Mouse (Mus musculus) forebrain, embryonic 13.5 days (tissue): Measurements from ENCODE around the gene Pla2g4a. TPM values are rescaled to one million over a fixed set of nuclear protein-coding genes. Genes with fewer than 3 reads are reported as not detected.

Experiments
- ATAC-seq: fragments of 200-750 bp; cut with Nextera tagmentation; 2 replicates; pipeline ENCODE4 v1.8.0; 2017
- H3K27ac ChIP-seq: fragments of 300-500 bp; sonication (generic); 2 replicates; pipeline ENCODE4 v1.5.1; 2015; ENCODE audit warnings: inconsistent platforms, mild to moderate bottlenecking, moderate library complexity
- H3K27me3 ChIP-seq: fragments of 300-500 bp; sonication (generic); 2 replicates; pipeline ENCODE4 v1.6.1; 2015; ENCODE audit warnings: mild to moderate bottlenecking, inconsistent platforms
- H3K36me3 ChIP-seq: fragments of 300-500 bp; sonication (generic); 2 replicates; pipeline ENCODE4 v1.6.1; 2015; ENCODE audit warnings: mild to moderate bottlenecking, inconsistent platforms; ENCODE audit not compliant: poor library complexity, severe bottlenecking
- H3K4me1 ChIP-seq: fragments of 300-500 bp; sonication (generic); 2 replicates; pipeline ENCODE4 v1.6.1; 2015; ENCODE audit warnings: inconsistent platforms
- H3K4me2 ChIP-seq: fragments of 300-500 bp; sonication (generic); 2 replicates; pipeline ENCODE4 v1.6.1; 2015; ENCODE audit warnings: inconsistent platforms, mild to moderate bottlenecking, moderate library complexity
- H3K4me3 ChIP-seq: fragments of 300-500 bp; sonication (generic); 2 replicates; pipeline ENCODE4 v1.5.1; 2015; ENCODE audit warnings: mild to moderate bottlenecking, inconsistent platforms
- H3K9ac ChIP-seq: fragments of 300-500 bp; sonication (generic); 2 replicates; pipeline ENCODE4 v1.6.1; 2015; ENCODE audit warnings: mild to moderate bottlenecking, inconsistent platforms
- H3K9me3 ChIP-seq: fragments of 300-500 bp; sonication (generic); replicated peaks from 2 replicates; pipeline ENCODE4 v1.6.1; 2016; ENCODE audit warnings: inconsistent platforms
- whole genome bisulfite sequencing: fragments of 180-500 bp; shearing (Covaris S2); methylation state at CpG from one replicate; pipeline ENCODE4 v1.1.7; 2015; 5-methylcytosine and 5-hydroxymethylcytosine counted together
- polyA plus RNA-seq: library from polyadenylated mRNA; unstranded; fragments of >200 nt; fragmentation: Nextera tagmentation; extraction: Ambion mirVana; gene quantifications from 2 replicates; pipeline ENCODE4 v1.2.1, GENCODE M21; 2015

The Pla2g4a gene
- polyA plus RNA-seq, 1 experiment from 2014 or later, result 1.1 TPM

DNA sequence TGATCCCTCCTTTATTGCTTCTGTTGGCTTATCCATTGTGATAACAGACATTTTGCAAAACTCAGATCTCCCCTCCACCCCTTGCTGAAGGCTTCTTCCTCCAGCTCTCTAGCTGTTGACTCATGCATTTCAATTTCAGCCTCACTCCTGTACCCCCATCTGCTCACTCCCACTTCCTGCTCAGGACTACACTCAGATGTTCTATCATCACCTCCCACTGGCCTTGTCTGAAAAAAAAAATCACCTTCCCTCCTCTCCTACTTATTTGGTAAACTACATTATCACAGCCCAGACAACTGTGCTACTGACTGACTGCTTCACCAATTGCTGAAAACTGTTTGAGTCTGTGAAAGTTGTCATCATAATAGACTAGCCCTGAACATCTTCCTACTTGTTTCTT, 93.8 kb downstream of the Pla2g4a start:
- Histone ChIP-seq H3K27me3 (no peaks in the 10 kb centered on the region), H3K9me3 (no peaks in the 10 kb centered on the region), H3K4me3 (no peak overlapping the region), H3K4me2 (no peak overlapping the region), H3K27ac (no peak overlapping the region), H3K36me3 (no peaks in the 10 kb centered on the region), H3K9ac (no peak overlapping the region), H3K4me1 (no peaks in the 10 kb centered on the region)
- no peak for ATAC-seq

DNA sequence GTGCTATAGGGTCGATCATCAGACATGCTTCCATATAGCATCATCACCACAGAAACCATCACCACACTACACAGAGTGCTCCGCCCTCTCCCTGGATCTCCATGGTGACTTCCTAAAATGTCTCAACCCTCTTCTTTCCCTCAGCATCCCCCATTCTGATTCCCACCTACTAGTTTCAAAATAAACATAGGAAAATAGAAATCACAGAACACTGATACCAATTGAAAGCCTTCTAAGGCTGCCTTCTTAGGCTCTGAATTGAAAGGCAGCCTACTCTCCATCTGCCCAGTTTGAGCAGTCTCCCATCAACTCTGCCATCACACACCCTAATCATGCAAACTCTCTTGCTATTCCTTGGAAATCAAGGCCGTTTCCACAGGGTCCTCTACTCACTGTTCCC, 94.9 kb downstream of the Pla2g4a start:
- Histone ChIP-seq H3K27ac (no peak overlapping the region), H3K4me1 (no peaks in the 10 kb centered on the region), H3K4me3 (no peak overlapping the region), H3K36me3 (no peaks in the 10 kb centered on the region), H3K4me2 (no peak overlapping the region), H3K9ac (no peak overlapping the region), H3K27me3 (no peaks in the 10 kb centered on the region), H3K9me3 (no peaks in the 10 kb centered on the region)
- ATAC-seq, result no peak
- WGBS, result 90% methylated on average over 3 of the region's 3 CpGs

DNA sequence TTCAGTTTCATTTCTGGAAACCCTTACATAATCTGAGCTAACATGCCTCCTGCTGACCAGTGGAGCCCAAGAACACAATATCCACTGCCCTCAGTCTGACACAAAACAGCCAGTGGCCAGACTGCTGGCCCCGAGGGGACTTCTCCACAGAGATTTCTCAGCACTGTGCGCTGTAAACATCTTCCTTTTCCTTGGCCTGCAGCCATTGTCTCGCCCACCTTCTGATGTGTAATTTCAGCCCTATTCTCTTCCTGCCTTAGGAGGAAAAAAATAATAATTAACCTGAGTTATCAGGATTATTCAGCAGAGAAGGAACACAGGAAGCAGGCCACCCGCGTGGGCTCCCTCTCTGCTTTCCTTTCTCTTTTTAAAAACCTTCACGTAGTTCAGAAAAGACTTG, 98.3 kb downstream of the Pla2g4a start:
- Histone ChIP-seq H3K36me3 (no peaks in the 10 kb centered on the region), H3K9ac (no peak overlapping the region), H3K4me2 (no peak overlapping the region), H3K4me3 (no peak overlapping the region), H3K9me3 (no peaks in the 10 kb centered on the region), H3K4me1 (no peaks in the 10 kb centered on the region), H3K27ac (no peak overlapping the region), H3K27me3 (no peaks in the 10 kb centered on the region)
- WGBS, result 56% methylated on average over 6 of the region's 6 CpGs
- no peak for ATAC-seq

DNA sequence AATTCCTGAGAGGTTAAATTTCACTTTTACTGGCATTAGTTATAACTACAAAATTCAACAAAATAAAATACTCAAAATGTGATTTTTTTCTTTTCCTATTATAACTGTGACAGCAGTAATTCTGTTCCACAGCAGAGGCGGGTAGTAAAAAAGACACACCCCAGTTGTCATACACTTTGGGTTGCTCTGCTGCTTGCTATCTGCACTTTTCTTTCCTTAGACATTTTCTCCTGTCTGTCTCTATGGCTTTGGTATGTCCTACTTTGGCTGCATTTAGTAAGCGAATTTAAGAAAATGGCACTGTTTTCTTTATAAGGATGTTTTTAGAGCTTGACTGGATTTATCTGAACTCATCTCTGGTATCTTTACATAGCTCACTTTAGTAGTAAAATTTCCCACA, 98.9 kb downstream of the Pla2g4a start:
- H3K27ac ChIP-seq, result no peak overlapping the region
- H3K4me3 ChIP-seq, result no peak overlapping the region
- H3K9me3 ChIP-seq, result no peaks in the 10 kb centered on the region
- H3K9ac ChIP-seq, result no peak overlapping the region
- H3K36me3 ChIP-seq, result no peaks in the 10 kb centered on the region
- no peak overlapping the region for H3K4me2 ChIP-seq
- WGBS, result 88% methylated on average over 2 of the region's 2 CpGs
- H3K27me3 ChIP-seq, result no peaks in the 10 kb centered on the region
- no peak for ATAC-seq
- no peaks in the 10 kb centered on the region for H3K4me1 ChIP-seq

DNA sequence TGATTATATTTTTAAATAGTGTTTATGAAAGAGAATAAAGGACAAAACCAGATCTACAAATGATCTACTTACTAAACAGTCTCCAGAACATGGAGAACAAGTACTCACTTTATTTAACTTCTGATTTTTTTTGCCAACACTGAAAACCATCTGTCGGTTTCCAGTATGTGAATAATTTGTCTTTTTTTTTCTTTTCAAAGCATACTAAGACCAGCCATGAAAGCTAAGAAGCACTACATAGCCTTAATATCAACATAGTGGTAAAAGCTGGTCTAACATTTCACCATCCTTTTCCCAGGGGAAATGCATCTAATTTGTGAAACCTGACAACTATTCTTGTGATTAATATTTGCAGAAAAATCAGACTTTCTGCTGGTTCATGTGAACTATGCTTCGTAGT, 99.5 kb downstream of the Pla2g4a start:
- no peak overlapping the region for H3K27ac ChIP-seq
- no peaks in the 10 kb centered on the region for H3K27me3 ChIP-seq
- no peak for ATAC-seq
- no peaks in the 10 kb centered on the region for H3K4me1 ChIP-seq
- H3K4me2 ChIP-seq, result no peak overlapping the region
- H3K36me3 ChIP-seq, result no peaks in the 10 kb centered on the region
- H3K9ac ChIP-seq, result no peak overlapping the region
- H3K4me3 ChIP-seq, result no peak overlapping the region
- 89% methylated on average over 2 of the region's 2 CpGs for WGBS
- H3K9me3 ChIP-seq, result no peaks in the 10 kb centered on the region

DNA sequence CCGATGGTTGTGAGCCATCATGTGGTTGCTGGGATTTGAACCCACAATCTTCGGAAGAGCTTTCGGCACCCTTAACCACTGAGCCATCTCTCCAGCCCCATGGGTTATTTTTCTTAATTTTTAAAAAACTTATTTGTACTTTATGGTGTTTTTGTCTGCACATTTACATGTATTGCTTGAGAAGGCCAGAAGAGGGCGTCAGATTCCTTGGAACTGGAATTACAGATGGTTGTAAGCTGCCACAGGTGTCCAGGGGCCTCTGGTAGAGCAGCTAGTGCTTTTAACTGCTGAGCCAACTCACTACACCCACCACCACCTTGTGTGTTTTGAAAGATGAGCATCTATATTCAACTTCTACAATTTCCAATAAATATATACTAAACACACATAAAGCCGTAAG, 102.4 kb downstream of the Pla2g4a start:
- no peaks in the 10 kb centered on the region for H3K36me3 ChIP-seq
- no peaks in the 10 kb centered on the region for H3K4me1 ChIP-seq
- no peaks in the 10 kb centered on the region for H3K9me3 ChIP-seq
- ATAC-seq, result no peak
- H3K27me3 ChIP-seq, result no peaks in the 10 kb centered on the region
- H3K9ac ChIP-seq, result no peak overlapping the region
- whole genome bisulfite sequencing, result 78% methylated on average over 5 of the region's 5 CpGs
- no peak overlapping the region for H3K4me3 ChIP-seq
- H3K27ac ChIP-seq, result no peak overlapping the region
- H3K4me2 ChIP-seq, result no peak overlapping the region

DNA sequence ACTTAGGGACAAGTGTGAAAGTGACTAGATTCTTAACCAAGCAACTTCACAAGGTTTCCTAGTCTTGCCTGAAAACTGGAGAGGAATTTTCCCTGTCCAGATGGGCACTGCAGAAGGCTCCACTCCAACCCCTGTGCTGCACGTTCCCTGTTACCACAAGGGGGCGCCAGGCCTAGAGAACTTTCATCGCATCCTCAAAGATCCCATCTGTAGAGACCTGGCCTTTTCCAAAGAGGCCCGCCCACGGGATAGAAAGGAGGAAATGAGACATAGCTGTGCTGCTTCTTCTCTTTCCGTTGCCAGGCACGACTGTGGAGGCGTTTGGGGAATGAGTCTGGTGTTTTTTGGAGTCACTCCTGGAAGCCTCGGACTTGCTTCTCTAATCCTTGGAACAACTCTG, 104.4 kb downstream of the Pla2g4a start:
- no peak for ATAC-seq
- Histone ChIP-seq H3K4me2 (no peak overlapping the region), H3K4me3 (no peak overlapping the region), H3K27me3 (no peaks in the 10 kb centered on the region), H3K27ac (no peak overlapping the region), H3K4me1 (no peaks in the 10 kb centered on the region), H3K36me3 (no peaks in the 10 kb centered on the region), H3K9me3 (no peaks in the 10 kb centered on the region), H3K9ac (no peak overlapping the region)
- WGBS, result 31% methylated on average over 9 of the region's 9 CpGs

DNA sequence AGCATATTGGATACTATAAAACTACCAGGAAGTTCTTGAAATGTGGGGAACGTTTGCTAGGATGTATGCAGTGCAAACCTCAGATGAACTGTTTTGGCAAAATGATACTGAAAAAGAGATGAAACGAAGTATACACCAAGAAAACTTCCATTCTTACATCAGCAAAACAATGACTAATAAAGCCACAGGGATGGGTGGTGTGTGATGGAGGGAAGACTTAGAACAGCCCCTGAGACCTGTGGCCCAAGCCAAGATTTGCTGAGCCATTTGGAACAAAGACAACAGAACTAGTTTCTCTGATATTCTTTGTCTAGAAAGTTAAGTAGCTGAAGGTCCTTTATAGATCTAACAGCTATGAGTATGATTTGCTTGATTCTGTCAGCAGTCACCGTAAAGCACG, 105.5 kb downstream of the Pla2g4a start:
- no peak overlapping the region for H3K4me2 ChIP-seq
- no peaks in the 10 kb centered on the region for H3K4me1 ChIP-seq
- H3K27ac ChIP-seq, result no peak overlapping the region
- ATAC-seq, result no peak
- H3K9me3 ChIP-seq, result no peaks in the 10 kb centered on the region
- no peaks in the 10 kb centered on the region for H3K27me3 ChIP-seq
- WGBS, result 84% methylated on average over 4 of the region's 4 CpGs
- no peaks in the 10 kb centered on the region for H3K36me3 ChIP-seq
- no peak overlapping the region for H3K9ac ChIP-seq
- H3K4me3 ChIP-seq, result no peak overlapping the region

- Histone ChIP-seq H3K27ac (no peak overlapping the region), H3K4me3 (no peak overlapping the region), H3K27me3 (no peaks in the 10 kb centered on the region), H3K9me3 (no peaks in the 10 kb centered on the region), H3K9ac (no peak overlapping the region), H3K36me3 (no peaks in the 10 kb centered on the region), H3K4me1 (no peaks in the 10 kb centered on the region), H3K4me2 (no peak overlapping the region)
- no peak for ATAC-seq
- 75% methylated on average over 7 of the region's 7 CpGs for WGBS
Measured at GRCm38 (mm10) chr1:149854867-149855266, 106.2 kb downstream of the Pla2g4a start.

DNA sequence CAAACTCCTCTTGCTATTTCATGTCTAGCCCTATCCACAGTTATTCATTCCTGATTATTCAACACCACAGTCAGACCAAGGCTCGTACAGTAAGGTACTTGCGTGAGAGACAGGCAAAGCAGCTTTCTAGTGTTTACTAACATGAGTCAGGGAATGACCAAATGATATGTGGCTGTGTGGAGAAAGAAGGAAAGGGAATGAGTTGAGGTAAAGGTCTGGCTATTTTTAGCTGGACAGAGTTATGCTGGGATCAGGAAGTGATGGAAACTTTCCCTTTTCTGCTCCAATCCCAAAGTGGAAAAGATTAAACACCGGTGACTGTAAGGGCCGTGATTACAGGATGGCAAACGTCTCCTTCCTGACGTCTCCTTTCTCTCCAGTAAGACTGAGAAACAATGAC, 114.4 kb downstream of the Pla2g4a start:
- H3K36me3 ChIP-seq, result no peaks in the 10 kb centered on the region
- no peak overlapping the region for H3K4me3 ChIP-seq
- no peaks in the 10 kb centered on the region for H3K4me1 ChIP-seq
- no peaks in the 10 kb centered on the region for H3K9me3 ChIP-seq
- no peak overlapping the region for H3K9ac ChIP-seq
- ATAC-seq, result no peak
- WGBS, result 77% methylated on average over 6 of the region's 6 CpGs
- H3K27ac ChIP-seq, result no peak overlapping the region
- no peaks in the 10 kb centered on the region for H3K27me3 ChIP-seq
- no peak overlapping the region for H3K4me2 ChIP-seq

DNA sequence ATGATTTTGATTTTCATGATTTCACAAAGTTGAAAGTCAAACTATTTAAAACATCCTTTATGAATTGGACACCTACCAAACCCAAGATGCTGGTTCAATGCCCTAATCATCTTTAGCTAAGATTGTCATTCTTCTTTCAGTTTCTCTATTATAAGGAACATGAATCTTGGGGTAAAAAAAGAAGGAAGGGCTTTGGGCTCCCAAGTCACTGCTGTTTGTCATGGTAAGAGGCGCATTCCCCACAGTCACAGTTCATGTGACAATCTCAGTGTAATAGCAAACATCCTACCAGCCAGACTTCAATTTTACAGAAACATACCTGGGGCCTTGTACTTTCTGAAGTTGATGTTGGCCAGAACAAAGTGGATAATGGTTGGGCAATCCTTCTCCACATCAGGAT, 119.2 kb downstream of the Pla2g4a start:
- no peaks in the 10 kb centered on the region for H3K4me1 ChIP-seq
- H3K4me3 ChIP-seq, result no peak overlapping the region
- 89% methylated on average over 1 of the region's 1 CpGs for WGBS
- H3K36me3 ChIP-seq, result no peaks in the 10 kb centered on the region
- no peak overlapping the region for H3K4me2 ChIP-seq
- ATAC-seq, result no peak
- no peaks in the 10 kb centered on the region for H3K27me3 ChIP-seq
- H3K9ac ChIP-seq, result no peak overlapping the region
- no peak overlapping the region for H3K27ac ChIP-seq
- H3K9me3 ChIP-seq, result no peaks in the 10 kb centered on the region

DNA sequence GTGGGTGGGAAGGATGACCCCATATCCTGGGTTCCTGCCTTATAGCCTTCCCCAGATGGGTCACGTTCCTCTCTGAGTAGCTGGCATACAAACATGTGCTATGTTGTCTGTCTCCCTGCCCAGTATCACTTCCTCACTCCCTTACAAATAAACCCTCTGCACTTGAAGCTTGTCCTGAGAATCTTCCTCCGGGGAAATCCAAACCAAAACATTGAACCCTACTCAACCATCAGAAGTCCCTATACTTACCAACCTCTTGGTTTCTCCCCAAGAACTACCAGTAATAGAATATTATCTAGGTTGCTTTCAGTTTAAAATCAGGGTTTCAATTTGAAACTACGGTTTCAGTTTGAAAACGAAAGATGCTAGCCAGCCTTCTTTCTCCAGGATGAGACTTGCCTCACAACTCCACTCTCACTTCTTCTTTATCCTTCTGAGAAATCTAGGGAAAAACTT, 120.1 kb downstream of the Pla2g4a start:
- H3K27ac ChIP-seq, result no peak overlapping the region
- H3K9ac ChIP-seq, result no peak overlapping the region
- no peak overlapping the region for H3K4me3 ChIP-seq
- no peak overlapping the region for H3K4me2 ChIP-seq
- ATAC-seq, result no peak
- H3K36me3 ChIP-seq, result no peaks in the 10 kb centered on the region
- no peaks in the 10 kb centered on the region for H3K9me3 ChIP-seq
- 90% methylated on average over 4 of the region's 4 CpGs for WGBS
- H3K4me1 ChIP-seq, result no peaks in the 10 kb centered on the region
- no peaks in the 10 kb centered on the region for H3K27me3 ChIP-seq

GRCm38 (mm10) chr1:149840312-149840930, 120.7 kb downstream of the Pla2g4a start:
- WGBS, result 95% methylated on average over 3 of the region's 3 CpGs
- H3K9ac ChIP-seq, result no peak overlapping the region
- no peak for ATAC-seq
- H3K4me1 ChIP-seq, result no peaks in the 10 kb centered on the region
- H3K4me2 ChIP-seq, result no peak overlapping the region
- H3K4me3 ChIP-seq, result no peak overlapping the region
- no peaks in the 10 kb centered on the region for H3K36me3 ChIP-seq
- H3K27me3 ChIP-seq, result no peaks in the 10 kb centered on the region
- H3K27ac ChIP-seq, result no peak overlapping the region
- H3K9me3 ChIP-seq, result no peaks in the 10 kb centered on the region
